Mouse (Mus musculus) CH12.LX (cell line): ENCODE measurements around the gene Cd86. TPM values are rescaled to one million over a fixed set of nuclear protein-coding genes. Genes with fewer than 3 reads are reported as not detected.

Source experiments
- DNase-seq: peaks from one replicate; pipeline ENCODE4 v3.0.0-alpha.2; 2013; ENCODE audit errors: extremely low read depth
- H3K27ac ChIP-seq: 2 replicates; pipeline ENCODE4 v1.5.1; 2012; ENCODE audit warnings: low read depth, mild to moderate bottlenecking, control low read depth, moderate library complexity; ENCODE audit not compliant: insufficient read depth
- H3K27me3 ChIP-seq: replicated peaks from 2 replicates; pipeline ENCODE3; 2012; ENCODE audit warnings: inconsistent platforms
- H3K36me3 ChIP-seq, 2 experiments: replicated peaks in 1 of 2; 2 replicates each; pipeline versions ENCODE3 to v1.6.1; 2012; ENCODE audit warnings: inconsistent platforms in 1 of 2, low read length in 1 of 2, mild to moderate bottlenecking in 1 of 2, mixed read lengths in 1 of 2, moderate library complexity in 1 of 2; ENCODE audit not compliant: control insufficient read depth in 1 of 2, insufficient read depth in 1 of 2
- H3K4me1 ChIP-seq, 2 experiments: 2 replicates each; pipeline ENCODE4 v1.6.1; 2012; ENCODE audit warnings: inconsistent platforms in 1 of 2, moderate library complexity in 1 of 2; ENCODE audit not compliant: insufficient read depth in 2 of 2, control insufficient read depth in 1 of 2
- H3K4me2 ChIP-seq: 2 replicates; pipeline ENCODE4 v1.6.1; 2012; ENCODE audit warnings: low read depth, mild to moderate bottlenecking, control low read depth; ENCODE audit not compliant: poor library complexity, insufficient read depth, severe bottlenecking
- H3K4me3 ChIP-seq, 3 experiments: fragments of 150-350 bp in 1 of 3; sonication (generic) in 1 of 3; replicated peaks in 1 of 3; 2 replicates each; pipeline versions ENCODE3 to v1.5.1; 2011 to 2012; ENCODE audit warnings: low read depth in 2 of 3, low read length in 2 of 3, mild to moderate bottlenecking in 2 of 3, moderate library complexity in 2 of 3, control low read depth in 1 of 3, improper control_type of control experiment in 1 of 3, inconsistent platforms in 1 of 3, mixed read lengths in 1 of 3; ENCODE audit not compliant: poor library complexity in 1 of 3
- H3K79me2 ChIP-seq: replicated peaks from 2 replicates; pipeline ENCODE4 v1.6.1; 2012; ENCODE audit warnings: mild to moderate bottlenecking, moderate library complexity; ENCODE audit not compliant: control insufficient read depth, poor library complexity, insufficient read depth, severe bottlenecking; ENCODE audit errors: extremely low read depth
- H3K9ac ChIP-seq: 2 replicates; pipeline ENCODE4 v1.6.1; 2012; ENCODE audit warnings: low read depth, mild to moderate bottlenecking, control low read depth, moderate library complexity; ENCODE audit not compliant: insufficient read depth
- H3K9me3 ChIP-seq: replicated peaks from 2 replicates; pipeline ENCODE3; 2012; ENCODE audit warnings: low read length, inconsistent platforms, mixed read lengths
- BHLHE40 ChIP-seq: IDR thresholded peaks from 2 replicates; pipeline ENCODE4 v1.6.1; 2011; ENCODE audit warnings: mild to moderate bottlenecking, low read depth, low read length, improper control_type of control experiment
- CHD1 ChIP-seq: IDR thresholded peaks from 2 replicates; pipeline ENCODE4 v1.6.1; 2012; ENCODE audit warnings: low read depth, low read length, improper control_type of control experiment, inconsistent platforms
- CHD2 ChIP-seq: IDR thresholded peaks from 2 replicates; pipeline ENCODE4 v1.6.1; 2011; ENCODE audit warnings: low read length, improper control_type of control experiment
- CTCF ChIP-seq, 2 experiments: IDR thresholded peaks in 1 of 2; conservative IDR thresholded peaks in 1 of 2; 2 replicates each; pipeline ENCODE4 v1.5.1; 2011 to 2012; ENCODE audit warnings: low read depth in 2 of 2, low read length in 2 of 2, improper control_type of control experiment in 1 of 2, inconsistent platforms in 1 of 2, mild to moderate bottlenecking in 1 of 2, moderate library complexity in 1 of 2
- E2F4 ChIP-seq: IDR thresholded peaks from 2 replicates; pipeline ENCODE4 v1.6.1; 2011; ENCODE audit warnings: low read depth, low read length, improper control_type of control experiment; ENCODE audit not compliant: insufficient replicate concordance
- ELF1 ChIP-seq: IDR thresholded peaks from 2 replicates; pipeline ENCODE4 v1.6.1; 2014; ENCODE audit warnings: low read depth, mild to moderate bottlenecking, inconsistent platforms, low read length, improper control_type of control experiment
- EP300 ChIP-seq: IDR thresholded peaks from 2 replicates; pipeline ENCODE4 v1.6.1; 2011; ENCODE audit warnings: low read length, improper control_type of control experiment
- ETS1 ChIP-seq: conservative IDR thresholded peaks from 2 replicates; pipeline ENCODE4 v1.6.1; 2012; ENCODE audit warnings: low read depth, mild to moderate bottlenecking, inconsistent platforms, low read length, improper control_type of control experiment, moderate library complexity
- GABPA ChIP-seq: IDR thresholded peaks from 2 replicates; pipeline ENCODE4 v1.6.1; 2012; ENCODE audit warnings: low read depth, low read length, improper control_type of control experiment, inconsistent platforms; ENCODE audit not compliant: insufficient replicate concordance
- IRF4 ChIP-seq: IDR thresholded peaks from 2 replicates; pipeline ENCODE4 v1.6.1; 2014; ENCODE audit warnings: low read depth, mild to moderate bottlenecking, inconsistent platforms, low read length, improper control_type of control experiment
- JUND ChIP-seq: conservative IDR thresholded peaks from 2 replicates; pipeline ENCODE4 v1.6.1; 2011; ENCODE audit warnings: low read depth, low read length, improper control_type of control experiment
- KAT2A ChIP-seq: IDR thresholded peaks from 2 replicates; pipeline ENCODE4 v1.6.1; 2012; ENCODE audit warnings: low read length, improper control_type of control experiment, inconsistent platforms; ENCODE audit not compliant: insufficient replicate concordance
- MAFK ChIP-seq: IDR thresholded peaks from 2 replicates; pipeline ENCODE4 v1.6.1; 2011; ENCODE audit warnings: low read length, improper control_type of control experiment; ENCODE audit not compliant: insufficient replicate concordance
- MAZ ChIP-seq: IDR thresholded peaks from 2 replicates; pipeline ENCODE4 v1.6.1; 2012; ENCODE audit warnings: low read depth, mild to moderate bottlenecking, inconsistent platforms, low read length, improper control_type of control experiment, moderate library complexity
- MXI1 ChIP-seq: IDR thresholded peaks from 2 replicates; pipeline ENCODE4 v1.6.1; 2011; ENCODE audit warnings: mild to moderate bottlenecking, low read depth, low read length, improper control_type of control experiment
- MYC ChIP-seq: IDR thresholded peaks from 2 replicates; pipeline ENCODE4 v1.6.1; 2011; ENCODE audit warnings: low read depth, mild to moderate bottlenecking, improper control_type of control experiment, low read length
- NRF1 ChIP-seq: IDR thresholded peaks from 2 replicates; pipeline ENCODE4 v1.6.1; 2014; ENCODE audit warnings: low read depth, mild to moderate bottlenecking, inconsistent platforms, low read length, improper control_type of control experiment, moderate library complexity
- PAX5 ChIP-seq: IDR thresholded peaks from 2 replicates; pipeline ENCODE4 v1.6.1; 2012; ENCODE audit warnings: low read length, inconsistent platforms, mixed read lengths
- POLR2AphosphoS2 ChIP-seq: IDR thresholded peaks from 2 replicates; pipeline ENCODE4 v1.6.1; 2011; ENCODE audit warnings: low read depth, low read length, improper control_type of control experiment
- RAD21 ChIP-seq: IDR thresholded peaks from 2 replicates; pipeline ENCODE4 v1.6.1; 2011; ENCODE audit warnings: low read depth, mild to moderate bottlenecking, low read length, improper control_type of control experiment, moderate library complexity
- RCOR1 ChIP-seq: conservative IDR thresholded peaks from 2 replicates; pipeline ENCODE4 v1.6.1; 2012; ENCODE audit warnings: low read depth, mild to moderate bottlenecking, inconsistent platforms, low read length, improper control_type of control experiment
- SIN3A ChIP-seq: IDR thresholded peaks from 2 replicates; pipeline ENCODE4 v1.6.1; 2012; ENCODE audit warnings: low read length, improper control_type of control experiment, inconsistent platforms
- SMC3 ChIP-seq: IDR thresholded peaks from 2 replicates; pipeline ENCODE4 v1.6.1; 2011; ENCODE audit warnings: low read depth, low read length, improper control_type of control experiment
- TCF12 ChIP-seq: IDR thresholded peaks from 2 replicates; pipeline ENCODE4 v1.6.1; 2014; ENCODE audit warnings: low read depth, mild to moderate bottlenecking, inconsistent platforms, low read length, improper control_type of control experiment
- USF1 ChIP-seq: IDR thresholded peaks from 2 replicates; pipeline ENCODE4 v1.6.1; 2014; ENCODE audit warnings: low read depth, mild to moderate bottlenecking, inconsistent platforms, low read length, improper control_type of control experiment
- ZC3H11A ChIP-seq: IDR thresholded peaks from 2 replicates; pipeline ENCODE4 v1.6.1; 2012; ENCODE audit warnings: low read depth, mild to moderate bottlenecking, inconsistent platforms, low read length, improper control_type of control experiment
- ZKSCAN1 ChIP-seq: IDR thresholded peaks from 2 replicates; pipeline ENCODE4 v1.6.1; 2012; ENCODE audit warnings: low read depth, inconsistent platforms, low read length, improper control_type of control experiment, borderline replicate concordance
- ZNF384 ChIP-seq: IDR thresholded peaks from 2 replicates; pipeline ENCODE4 v1.6.1; 2012; ENCODE audit warnings: low read depth, low read length, improper control_type of control experiment, inconsistent platforms
- dilution Hi-C: fragments of 300-500 bp; cut with MboI; formaldehyde crosslinking; loops from 2 replicates; pipeline ENCODE4 v1.14.3; 2020; ENCODE audit warnings: low sequenced_read_pairs; ENCODE audit not compliant: extremely low pct_unique_long_range_greater_than_20kb, extremely low pct_ligation_motif_present
- in situ Hi-C: fragments of 300-500 bp; cut with MboI; formaldehyde crosslinking; loops from 3 replicates; pipeline ENCODE4 v1.14.3; 2019; ENCODE audit warnings: low sequenced_read_pairs, low pct_ligation_motif_present, low pct_unique_long_range_greater_than_20kb, mixed read lengths
- polyA plus RNA-seq: library from polyadenylated mRNA; unstranded; fragments of >175 nt; gene quantifications from 2 replicates; pipeline ENCODE4 v1.2.1, GENCODE M21; 2012; ENCODE audit warnings: low read depth; ENCODE audit not compliant: insufficient read length
- total RNA-seq, 2 experiments: library from RNA; depleted of rRNA; stranded (reverse); fragments of 300-350 nt in 1 of 2; fragments of >200 nt in 1 of 2; gene quantifications; 2 replicates each; pipeline ENCODE4 v1.2.3; 2012 to 2014

The Cd86 gene
- total and polyA plus RNA-seq, 3 experiments = 102 to 191 (median 113) TPM

GRCm38 (mm10) chr16:36631607-36632006, 34.3 kb downstream of the Cd86 start:
- H3K9me3 ChIP-seq = no peaks in the 10 kb centered on the region
- in situ Hi-C loops (loop anchor here (10.0 kb wide), 1 partner anchor 183 kb away; no protein-coding TSS in a partner anchor), dilution Hi-C loops (no loop called here)
- H3K27ac ChIP-seq = no peak overlapping the region
- H3K4me3 ChIP-seq = no peak overlapping the region
- no peak for DNase-seq
- peaks cover 50 to 96% of the 10 kb centered on the region in 2 experiments for H3K4me1 ChIP-seq
- peaks cover 37% of the 10 kb centered on the region for H3K79me2 ChIP-seq
- no peaks in the 10 kb centered on the region for H3K27me3 ChIP-seq
- peak overlapping the region; percentile 73 for H3K4me2 ChIP-seq
- H3K36me3 ChIP-seq = peaks cover 12 to 40% of the 10 kb centered on the region in 2 experiments
- H3K9ac ChIP-seq = 0 out of 2 replicates have a peak overlapping the region, but pooled peaks have one; percentile 60
- TF ChIP-seq ELF1 (no peak), SIN3A (no peak), RAD21 (no peak), CHD2 (no peak), KAT2A (no peak), ZC3H11A (no peak), PAX5 (no peak), E2F4 (no peak), MAZ (no peak), ZKSCAN1 (no peak), SMC3 (no peak), CTCF (conservative IDR thresholded peaks at IDR 0.05 in 1 of 2, IDR thresholded peaks at IDR 0.05 in 1 of 2; ENCODE audit: low read depth in 2 of 2, low read length in 2 of 2) (no peak), ZNF384 (no peak), USF1 (no peak), CHD1 (no peak), TCF12 (no peak), RCOR1 (no peak), MAFK (no peak), ETS1 (no peak)

GRCm38 (mm10) chr16:36627740-36628139, 38.1 kb downstream of the Cd86 start:
- peak overlapping the region; percentile 97 for H3K27ac ChIP-seq
- H3K9me3 ChIP-seq = no peaks in the 10 kb centered on the region
- TF ChIP-seq MXI1 (peak; percentile 53; the same call in 1 of the 2 replicates), BHLHE40 (peak; percentile 69), MYC (no peak), POLR2AphosphoS2 (no peak), GABPA (no peak), TCF12 (peak; percentile 92), CHD2 (no peak), NRF1 (0 out of 2 replicates have a peak, but pooled peaks have one; percentile 19), ELF1 (peak; percentile 38; the same call in 1 of the 2 replicates), PAX5 (no peak), EP300 (peak; percentile 54), ETS1 (peak; percentile 66), JUND (no peak), IRF4 (peak; percentile 52; the same call in 1 of the 2 replicates)
- peaks cover 8 to 57% of the 10 kb centered on the region in 2 experiments for H3K36me3 ChIP-seq
- in situ Hi-C loops = loop anchor here (10.0 kb wide), 1 partner anchor 143 kb away; no protein-coding TSS in a partner anchor
- peak overlapping the region in 1 of 3 experiments; percentile 25 for H3K4me3 ChIP-seq
- H3K4me1 ChIP-seq = peaks cover 35 to 94% of the 10 kb centered on the region in 2 experiments
- H3K79me2 ChIP-seq = peaks cover 16% of the 10 kb centered on the region
- peak overlapping the region; percentile 14; the same call in 1 of the 2 replicates for H3K4me2 ChIP-seq
- DNase-seq = peak; percentile 61
- 0 out of 2 replicates have a peak overlapping the region, but pooled peaks have one; percentile 34 for H3K9ac ChIP-seq
- no peaks in the 10 kb centered on the region for H3K27me3 ChIP-seq
- dilution Hi-C loops = no loop called here
